Mouse (Mus musculus): ENCODE measurements around the gene Kmo. TPM values are rescaled to one million over a fixed set of nuclear protein-coding genes. Genes with fewer than 3 reads are reported as not detected.

Kmo gene
- total RNA-seq, 1 experiment from 2014 or later = 16.0 TPM

DNA sequence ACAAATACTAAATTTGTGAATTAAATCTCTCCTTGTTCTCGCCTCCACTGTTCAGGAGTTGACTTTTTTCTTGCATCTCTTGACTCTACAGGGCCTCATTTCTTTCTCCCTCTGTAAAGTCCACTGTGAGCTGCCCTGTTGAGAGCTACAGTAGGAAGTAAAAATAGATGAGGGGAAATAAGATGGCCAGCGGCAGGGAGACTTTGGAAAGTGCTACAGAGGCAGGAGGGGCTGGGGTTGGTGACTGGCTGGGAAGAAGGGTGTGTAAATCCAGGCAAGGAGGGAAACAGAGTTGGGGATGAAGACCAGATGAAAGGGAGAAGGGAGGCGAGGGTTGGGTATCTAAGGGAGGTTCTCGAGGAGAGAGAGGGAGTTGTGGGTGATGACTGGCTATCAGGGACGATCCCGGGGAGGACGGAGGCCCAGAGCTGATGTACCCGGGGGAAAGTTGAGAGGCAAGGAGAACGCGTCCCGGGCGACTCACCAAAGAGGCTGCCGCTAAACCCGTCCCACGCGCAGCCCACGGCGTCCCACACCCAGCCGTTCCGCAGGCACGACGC lies 71.6 kb downstream of the Kmo start:
- ATAC-seq (replicated peaks; ENCODE audit: insufficient number of reproducible peaks, low FRiP score, low TSS enrichment, poor library complexity, severe bottlenecking) = 0 out of 2 replicates have a peak, but pooled peaks have one; percentile 1

DNA sequence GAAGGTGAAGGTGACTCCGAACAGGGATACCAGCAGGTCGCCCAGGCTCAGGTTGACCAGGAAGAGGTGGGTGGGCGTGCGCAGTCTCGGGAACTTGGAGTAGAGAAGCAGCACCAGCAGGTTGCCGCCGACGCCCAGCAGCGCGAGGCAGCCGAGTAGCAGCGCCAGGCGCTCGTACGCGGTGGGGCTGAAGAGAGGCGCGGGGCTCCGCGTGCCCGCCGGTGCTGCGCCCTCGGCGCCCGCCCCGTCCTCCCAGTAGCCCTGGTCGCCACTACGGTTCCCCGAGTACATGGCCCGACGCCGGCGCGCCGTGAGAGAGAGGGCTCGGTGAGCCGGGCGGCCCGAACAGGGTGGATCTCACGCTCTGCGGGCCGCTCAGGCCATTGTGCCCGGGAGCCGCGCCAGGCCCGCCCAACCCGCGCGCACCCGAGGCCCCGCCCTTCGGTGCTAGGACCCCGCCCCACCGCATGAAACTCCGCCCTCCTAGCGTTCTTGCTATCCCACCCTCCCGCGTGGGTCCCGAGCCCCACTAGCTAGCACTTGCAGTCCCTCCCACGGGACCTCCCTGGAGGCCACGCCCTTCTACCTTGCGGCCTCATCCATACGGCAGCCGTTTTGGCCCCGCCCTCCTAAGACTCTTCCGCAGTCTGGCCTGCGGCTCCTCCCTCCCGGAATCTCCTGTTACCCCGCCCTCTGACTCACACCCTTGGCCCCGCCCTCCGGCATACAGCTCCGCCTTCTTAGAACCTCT lies 72.2 kb downstream of the Kmo start, which contains the start of the genes Opn3 and Chml:
Gene Opn3 (minus strand): TSS at position 531 of the 751 bp plus-strand sequence.
Gene Chml (minus strand): TSS at position 656 of the 751 bp plus-strand sequence.
- ATAC-seq (replicated peaks; ENCODE audit: insufficient number of reproducible peaks, low FRiP score, low TSS enrichment, poor library complexity, severe bottlenecking) = peak; percentile 95

DNA sequence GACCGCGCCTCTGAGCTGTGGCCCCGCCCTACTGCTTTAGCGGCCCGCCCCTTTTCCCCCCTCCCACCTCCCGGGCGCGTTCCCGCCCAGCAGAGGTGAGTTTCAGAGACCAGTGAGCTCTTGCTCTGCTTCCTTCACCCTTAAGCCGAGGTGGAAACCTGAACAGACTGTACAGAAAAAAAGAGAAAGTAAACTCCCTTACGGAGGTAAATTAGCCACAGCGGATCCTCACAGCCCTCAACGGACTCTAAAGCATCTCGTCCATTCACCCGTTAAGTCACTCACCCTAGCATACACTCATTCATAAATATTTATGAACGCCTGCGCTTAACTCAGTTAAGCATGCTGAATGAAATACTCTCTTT lies 72.8 kb downstream of the Kmo start:
- no peak for ATAC-seq (replicated peaks; ENCODE audit: insufficient number of reproducible peaks, low FRiP score, low TSS enrichment, poor library complexity, severe bottlenecking)

DNA sequence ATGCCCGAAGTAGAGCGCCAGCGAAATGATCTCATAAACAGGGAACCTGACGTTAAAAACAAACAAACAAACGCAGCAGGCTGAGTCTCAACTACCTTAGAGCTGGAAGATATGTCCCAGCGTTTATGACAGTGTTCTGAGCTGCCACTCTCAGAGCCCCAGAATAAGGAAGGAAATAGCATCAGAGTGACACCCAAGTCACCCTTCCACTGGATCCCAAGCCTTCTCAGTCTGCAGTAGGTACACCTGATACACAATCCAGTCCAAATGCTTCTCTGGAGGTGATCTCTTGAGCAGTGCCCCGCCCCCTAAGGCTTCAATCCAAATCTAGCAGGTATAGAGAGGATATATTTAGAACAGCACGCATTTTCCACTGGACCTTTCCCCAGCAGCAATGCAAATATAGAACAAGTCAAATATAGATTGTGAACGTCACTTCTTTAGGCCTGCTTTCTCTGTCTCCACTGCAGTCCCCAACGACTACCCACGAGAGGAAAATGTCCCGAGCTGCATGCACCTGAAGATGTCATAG lies 73.3 kb downstream of the Kmo start:
- no peak for ATAC-seq (replicated peaks; ENCODE audit: insufficient number of reproducible peaks, low FRiP score, low TSS enrichment, poor library complexity, severe bottlenecking)

DNA sequence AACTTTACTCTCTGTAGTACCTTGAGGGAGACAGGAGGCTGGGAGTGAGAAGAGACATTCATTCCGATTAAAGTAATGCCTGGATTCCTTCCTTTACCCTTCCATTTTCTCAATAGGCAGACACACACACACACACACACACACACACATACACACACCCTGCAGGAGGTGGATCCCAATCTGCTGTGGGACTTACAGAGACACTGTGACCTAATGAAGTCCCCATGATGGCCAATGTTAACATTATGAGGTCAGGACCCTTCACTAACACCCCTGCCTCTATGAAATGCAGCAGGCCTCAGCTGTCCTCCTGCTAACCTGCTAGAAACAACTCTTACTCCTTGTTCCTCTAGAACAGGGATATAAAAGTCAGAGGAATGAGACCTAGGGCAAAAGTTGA lies 78.1 kb downstream of the Kmo start, which contains the start of gene Wdr64:
Gene Wdr64 (plus strand): TSS at position 301 of the 400 bp plus-strand sequence.
- ATAC-seq (replicated peaks; ENCODE audit: insufficient number of reproducible peaks, low FRiP score, low TSS enrichment, poor library complexity, severe bottlenecking) = no peak

DNA sequence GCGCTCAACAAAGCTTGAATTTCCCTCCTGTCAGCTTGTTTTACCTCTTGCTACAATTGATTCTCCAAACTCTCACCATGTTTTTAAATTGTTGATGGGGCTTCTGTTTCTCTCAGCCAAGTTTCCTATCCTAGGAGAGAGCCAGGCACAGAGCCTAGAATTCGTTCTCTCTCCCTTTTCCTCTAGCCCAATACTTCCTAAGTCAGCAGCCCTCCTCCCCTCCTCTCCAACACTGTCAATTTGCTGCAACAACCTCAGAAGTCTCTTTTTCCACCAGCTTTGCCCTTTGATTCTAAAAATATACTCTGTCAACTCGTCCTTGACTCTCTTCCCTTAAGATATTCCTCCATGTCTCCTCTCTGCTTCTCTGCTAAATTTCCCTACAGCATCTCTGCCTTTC lies 79.2 kb downstream of the Kmo start:
- ATAC-seq (replicated peaks; ENCODE audit: insufficient number of reproducible peaks, low FRiP score, low TSS enrichment, poor library complexity, severe bottlenecking) = no peak

DNA sequence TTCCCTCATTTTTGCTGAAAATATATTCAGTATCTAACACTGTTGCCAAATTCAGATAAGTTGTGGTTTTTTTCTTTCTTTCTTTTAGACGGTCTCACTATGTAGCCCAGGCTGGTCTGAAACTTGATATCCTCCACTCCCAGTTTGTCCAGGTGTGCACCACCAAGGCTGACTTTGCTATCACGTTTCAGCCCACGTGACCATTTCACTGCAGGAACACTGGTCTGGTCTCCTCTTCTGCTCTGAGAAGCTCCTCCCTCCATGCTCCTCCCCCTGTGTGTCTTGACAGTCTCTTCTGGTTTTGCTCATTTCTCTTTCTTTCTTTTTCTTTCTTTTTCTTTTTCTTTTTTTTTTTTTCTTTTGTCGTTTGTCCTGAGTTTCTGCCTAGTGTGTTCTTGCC lies 79.6 kb downstream of the Kmo start:
- no peak for ATAC-seq (replicated peaks; ENCODE audit: insufficient number of reproducible peaks, low FRiP score, low TSS enrichment, poor library complexity, severe bottlenecking)

DNA sequence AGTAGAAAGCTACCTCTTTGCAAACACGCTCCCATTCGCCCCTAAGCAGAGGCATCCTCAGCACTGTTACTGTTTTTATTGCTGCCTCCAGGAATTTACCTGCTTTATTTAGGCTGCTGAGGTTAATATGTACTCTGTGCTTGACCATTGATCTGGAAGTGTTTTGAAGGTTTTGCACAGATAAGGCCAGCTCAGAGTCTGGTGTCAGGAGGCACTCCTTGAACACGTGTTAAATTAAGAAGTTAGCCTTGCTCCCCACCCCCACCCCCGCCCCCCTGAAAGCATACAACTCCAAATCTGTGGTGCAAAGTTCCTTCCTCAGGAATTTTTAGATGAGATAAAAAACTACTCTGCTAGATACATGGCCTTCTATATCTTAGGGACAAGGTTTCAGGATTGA lies 81.0 kb downstream of the Kmo start:
- no peak for ATAC-seq (replicated peaks; ENCODE audit: insufficient number of reproducible peaks, low FRiP score, low TSS enrichment, poor library complexity, severe bottlenecking)

DNA sequence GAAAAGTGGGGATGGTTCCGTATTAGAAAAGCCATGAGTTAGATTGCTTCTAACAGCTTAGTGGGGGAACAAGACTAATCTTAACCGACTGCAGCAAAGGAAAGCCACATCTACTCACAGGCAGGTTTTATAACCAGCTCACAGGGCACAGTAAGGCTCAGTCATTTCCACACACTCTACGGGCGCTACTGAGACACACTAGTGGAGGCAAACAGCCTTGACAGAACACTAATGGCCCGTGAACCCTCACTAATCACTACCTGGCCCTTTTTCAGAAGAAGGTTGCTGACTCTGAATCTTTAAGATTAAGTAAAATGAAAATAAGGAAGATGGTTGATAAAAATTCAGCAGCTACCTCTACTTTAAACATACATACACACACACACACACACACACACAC lies 87.4 kb downstream of the Kmo start:
- ATAC-seq (replicated peaks; ENCODE audit: insufficient number of reproducible peaks, low FRiP score, low TSS enrichment, poor library complexity, severe bottlenecking) = no peak

DNA sequence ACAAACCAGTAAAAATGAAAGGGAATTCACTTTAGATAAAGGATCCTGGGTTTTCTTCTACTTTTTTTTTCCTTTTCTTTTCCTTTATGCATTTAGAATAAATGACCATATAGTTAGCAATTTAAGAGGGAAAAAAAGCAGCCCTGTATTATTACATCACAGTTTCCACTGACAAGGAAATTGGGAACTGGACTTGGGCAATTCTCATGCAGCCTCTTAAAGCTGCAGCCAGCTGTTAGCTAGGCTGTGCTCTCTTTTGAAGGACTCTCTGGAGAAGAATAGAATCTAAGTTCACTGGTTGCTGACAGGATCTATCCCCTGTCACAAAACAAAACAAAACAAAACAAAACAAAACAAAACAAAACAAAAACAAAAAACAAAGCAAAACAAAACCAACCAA lies 87.8 kb downstream of the Kmo start:
- ATAC-seq (replicated peaks; ENCODE audit: insufficient number of reproducible peaks, low FRiP score, low TSS enrichment, poor library complexity, severe bottlenecking) = no peak

Other genes starting within 250 kb of the Kmo start
- not detected in 3 replicates for gene Rgs7, start 127.9 kb upstream of the Kmo start, total RNA-seq (2017)
- gene Fh1, start 5.3 kb downstream of the Kmo start, total RNA-seq (2017) = 35.9 to 46.8 TPM (median 37.1 TPM) in 3 replicates
- 0.29 to 0.78 TPM in 2 of 3 replicates, not detected in the other for gene Opn3, start 72.4 kb downstream of the Kmo start, total RNA-seq (2017)
- 11.2 to 13.9 TPM (median 13.0 TPM) in 3 replicates for gene Chml, start 72.5 kb downstream of the Kmo start, total RNA-seq (2017)
- not detected in 3 replicates for gene Wdr64, start 78.2 kb downstream of the Kmo start, total RNA-seq (2017)

Measured in monocyte, adult 5-6 weeks (primary cell).